Mouse (Mus musculus) heart, postnatal 0 days (tissue): ENCODE measurements around the gene Racgap1.

Experiments
- CTCF ChIP-seq: IDR thresholded peaks from 2 replicates; pipeline ENCODE4 v1.5.1; 2016; ENCODE audit warnings: antibody characterized with exemption, control low read depth, low read depth
- EP300 ChIP-seq: IDR thresholded peaks from 2 replicates; pipeline ENCODE4 v1.6.1; 2016; ENCODE audit warnings: antibody characterized with exemption, low read depth

DNA sequence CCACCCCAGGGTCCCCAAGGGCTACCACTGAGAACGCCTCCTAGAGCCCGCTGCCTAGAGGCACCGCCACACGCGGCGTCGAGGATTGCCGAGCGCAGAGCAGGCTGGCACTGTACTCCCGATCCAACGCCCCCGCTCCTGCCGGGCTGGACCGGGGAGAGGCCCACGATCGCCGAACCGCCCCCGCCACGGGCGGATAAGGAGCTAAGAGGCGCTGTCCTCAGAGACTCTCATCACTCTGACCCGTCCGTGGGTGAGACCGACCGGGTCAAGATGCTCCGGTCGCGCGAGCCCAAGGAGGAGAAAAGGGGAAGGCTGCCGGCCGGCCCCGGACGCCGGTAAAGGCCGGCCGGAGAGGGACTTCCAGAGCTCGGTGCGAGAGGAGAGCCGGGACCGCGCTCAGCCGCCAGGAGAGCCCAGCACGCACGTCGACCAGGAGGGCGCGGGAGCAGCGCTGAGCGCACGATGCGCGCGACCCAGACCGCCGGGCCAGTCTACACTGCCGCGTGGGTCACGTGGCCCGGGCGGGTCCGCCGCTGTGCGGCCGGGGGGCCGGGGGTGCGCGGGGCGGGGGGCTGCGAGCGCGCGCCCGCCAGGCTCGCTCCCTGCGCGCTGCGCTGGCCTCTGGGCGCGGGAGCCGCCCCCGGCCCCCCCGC lies 60.9 kb downstream of the Racgap1 start, which contains the start of gene Aqp5:
- TF ChIP-seq CTCF (no peak), EP300 (no peak)
